Mouse (Mus musculus) olfactory bulb, adult 2 months (tissue): Measurements from ENCODE around the gene Lrrc29. TPM values are rescaled to one million over a fixed set of nuclear protein-coding genes. Genes with fewer than 3 reads are reported as not detected.

Source experiments
- H3K27ac ChIP-seq: fragments of 200-500 bp; 2 replicates; pipeline ENCODE4 v1.5.1; 2012; ENCODE audit warnings: low read depth, low read length; ENCODE audit not compliant: insufficient read depth
- H3K4me1 ChIP-seq: fragments of 200-500 bp; 2 replicates; pipeline ENCODE4 v1.6.1; 2012; ENCODE audit warnings: low read length; ENCODE audit not compliant: control insufficient read depth, insufficient read depth
- H3K4me3 ChIP-seq: fragments of 200-500 bp; 2 replicates; pipeline ENCODE4 v1.5.1; 2012; ENCODE audit warnings: mild to moderate bottlenecking, low read depth, low read length, moderate library complexity; ENCODE audit not compliant: insufficient read depth
- CTCF ChIP-seq: fragments of 200-500 bp; IDR thresholded peaks from 2 replicates; pipeline ENCODE4 v1.5.1; 2012; ENCODE audit warnings: low read depth, mild to moderate bottlenecking, low read length, moderate library complexity; ENCODE audit not compliant: insufficient read depth
- POLR2A ChIP-seq: fragments of 200-500 bp; IDR thresholded peaks from 2 replicates; pipeline ENCODE4 v1.6.1; 2012; ENCODE audit warnings: mild to moderate bottlenecking, low read depth, low read length, moderate library complexity; ENCODE audit not compliant: insufficient read depth
- WGBS: fragments of 180-500 bp; shearing (Covaris S2); methylation state at CpG from one replicate; pipeline ENCODE4 v1.1.7; 2018; 5-methylcytosine and 5-hydroxymethylcytosine counted together
- polyA plus RNA-seq: library from polyadenylated mRNA; stranded (reverse); fragments of >200 nt; gene quantifications from 2 replicates; pipeline ENCODE4 v1.2.4, GENCODE M21; 2012; ENCODE audit warnings: low replicate concordance; ENCODE audit not compliant: missing spikeins, insufficient read depth, insufficient read length

Gene Lrrc29
- polyA plus RNA-seq, 1 experiment = not detected

DNA sequence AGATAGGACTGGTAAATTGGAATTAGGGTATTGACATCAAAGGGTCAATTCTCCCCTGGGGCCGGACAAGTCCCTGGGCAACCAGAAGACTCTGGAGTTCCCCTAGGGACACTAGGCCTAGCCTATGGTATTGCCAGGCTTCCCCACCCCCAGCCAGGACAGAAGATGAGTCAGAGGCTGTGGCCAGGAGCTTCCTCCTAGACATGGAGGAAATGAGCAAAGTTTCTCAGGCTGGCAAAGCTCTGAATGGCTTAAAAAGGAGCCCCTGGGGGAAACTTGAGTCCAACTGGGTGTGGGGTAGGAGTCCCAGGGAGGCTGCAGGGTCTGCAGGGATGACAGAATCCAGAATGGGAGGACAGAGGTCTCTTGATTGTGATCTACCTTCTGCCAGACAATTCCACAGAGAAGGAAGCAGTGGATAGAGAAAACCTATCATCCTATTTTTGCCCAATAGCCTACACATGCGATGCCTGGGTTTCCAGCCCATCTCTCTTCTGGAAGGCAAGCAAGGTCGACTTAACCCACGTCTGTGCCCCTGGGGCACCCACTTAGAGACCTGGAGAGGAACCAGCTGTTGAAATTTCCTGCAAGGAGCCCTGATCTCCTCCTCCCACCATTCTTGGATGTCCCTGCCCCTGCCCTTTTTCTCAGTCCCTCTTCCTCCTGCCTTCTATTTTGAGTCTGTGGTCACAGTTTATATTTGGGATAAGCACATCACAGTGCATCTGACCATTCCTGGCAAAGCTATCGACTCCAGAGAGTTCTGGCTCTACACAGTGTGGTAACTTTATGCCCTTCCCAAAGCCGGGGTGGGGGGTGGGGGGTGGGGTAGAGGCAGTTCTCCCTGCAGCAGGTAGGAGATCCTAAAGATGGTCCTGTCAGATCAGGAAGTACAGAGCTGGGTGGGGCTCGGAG lies 19.2 kb upstream of the Lrrc29 start:
- peaks cover 32% of the 10 kb centered on the region for H3K4me1 ChIP-seq
- H3K27ac ChIP-seq = no peak overlapping the region
- H3K4me3 ChIP-seq = no peak overlapping the region
- WGBS = 69% methylated on average over 7 of the region's 7 CpGs
- TF ChIP-seq CTCF (no peak), POLR2A (no peak)

DNA sequence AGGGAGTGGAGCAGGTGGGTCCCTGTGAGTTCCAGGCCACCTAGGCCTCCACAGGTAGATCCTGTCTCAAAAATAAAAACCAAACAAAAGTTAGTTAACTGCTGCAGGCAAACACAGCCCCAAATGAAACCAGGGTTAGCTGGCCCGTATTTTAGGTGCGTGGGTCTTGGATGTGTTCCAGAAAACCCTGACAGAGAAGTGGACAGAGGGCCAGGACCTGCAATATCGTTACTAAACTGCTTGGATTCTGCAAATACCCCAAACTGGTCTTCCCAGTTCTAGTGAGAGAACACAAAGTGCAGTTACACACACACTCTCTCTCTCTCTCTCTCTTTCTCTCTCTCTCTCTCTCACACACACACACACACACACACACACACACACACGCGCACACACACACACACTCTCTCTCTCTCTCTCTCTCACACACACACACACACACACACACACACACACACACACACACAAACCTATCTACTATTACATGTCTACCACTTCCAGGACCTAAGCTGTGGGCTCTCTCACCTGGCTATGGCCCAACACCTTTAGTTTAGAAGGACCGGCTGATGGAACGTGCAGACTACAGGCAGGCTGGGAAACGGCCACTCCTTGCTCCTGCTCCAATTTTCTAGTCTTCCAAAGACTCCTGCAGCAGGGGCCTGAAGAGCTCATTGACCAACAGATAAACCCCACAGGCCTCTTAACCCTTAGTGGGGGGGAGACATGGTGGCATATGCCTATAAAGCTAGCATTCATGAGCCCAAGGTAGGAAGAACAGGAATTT lies 17.9 kb upstream of the Lrrc29 start:
- WGBS = 58% methylated on average over 8 of the region's 8 CpGs
- no peak for TF ChIP-seq CTCF
- no peak for TF ChIP-seq POLR2A
- Histone ChIP-seq H3K4me1 (peaks cover 25% of the 10 kb centered on the region), H3K27ac (no peak overlapping the region), H3K4me3 (no peak overlapping the region)

DNA sequence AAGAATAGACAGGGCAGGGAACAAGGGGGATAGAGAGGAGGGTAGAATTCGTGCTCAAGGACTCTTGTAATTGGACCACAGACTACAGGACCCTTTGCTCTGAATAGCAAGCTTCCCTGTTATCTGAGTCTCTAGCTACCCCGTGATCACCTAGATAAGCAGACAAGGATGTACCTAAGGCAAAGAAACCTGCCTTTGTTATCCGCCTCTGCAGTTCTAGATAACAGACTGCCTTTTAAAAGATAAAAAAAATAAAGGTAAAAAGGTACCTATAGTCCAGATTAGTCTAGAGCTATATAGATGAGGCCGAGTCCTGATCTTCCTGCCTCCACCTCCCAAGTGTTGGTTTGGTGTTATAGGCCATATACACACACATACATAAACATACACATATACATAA lies 16.7 kb upstream of the Lrrc29 start:
- Histone ChIP-seq H3K27ac (no peak overlapping the region), H3K4me1 (peaks cover 20% of the 10 kb centered on the region), H3K4me3 (no peak overlapping the region)
- WGBS = 86% methylated on average over 4 of the region's 4 CpGs
- TF ChIP-seq CTCF (no peak), POLR2A (no peak)

DNA sequence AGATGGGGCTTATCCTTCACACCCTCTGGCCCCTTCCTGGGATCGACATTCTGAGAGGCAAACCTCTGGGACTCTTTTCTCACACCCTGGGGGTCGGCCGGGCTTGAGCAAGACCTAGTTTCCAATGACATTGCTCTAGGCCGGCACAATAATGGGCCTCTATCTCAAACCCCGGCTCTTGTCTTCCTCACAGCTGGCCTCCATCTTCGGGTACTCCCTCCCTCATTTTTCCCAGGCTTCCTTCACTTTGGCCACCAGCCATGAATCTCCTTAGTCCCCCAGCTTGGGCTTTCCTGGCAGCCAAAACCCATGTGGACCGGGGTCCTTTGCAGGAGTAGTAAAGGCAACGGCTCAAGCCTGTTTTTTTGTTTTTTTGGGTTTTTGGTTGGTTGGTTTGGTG lies 15.3 kb upstream of the Lrrc29 start:
- no peak overlapping the region for H3K4me3 ChIP-seq
- 35% methylated on average over 8 of the region's 8 CpGs for WGBS
- H3K27ac ChIP-seq = no peak overlapping the region
- TF ChIP-seq POLR2A (no peak), CTCF (no peak)
- peaks cover 7% of the 10 kb centered on the region for H3K4me1 ChIP-seq

DNA sequence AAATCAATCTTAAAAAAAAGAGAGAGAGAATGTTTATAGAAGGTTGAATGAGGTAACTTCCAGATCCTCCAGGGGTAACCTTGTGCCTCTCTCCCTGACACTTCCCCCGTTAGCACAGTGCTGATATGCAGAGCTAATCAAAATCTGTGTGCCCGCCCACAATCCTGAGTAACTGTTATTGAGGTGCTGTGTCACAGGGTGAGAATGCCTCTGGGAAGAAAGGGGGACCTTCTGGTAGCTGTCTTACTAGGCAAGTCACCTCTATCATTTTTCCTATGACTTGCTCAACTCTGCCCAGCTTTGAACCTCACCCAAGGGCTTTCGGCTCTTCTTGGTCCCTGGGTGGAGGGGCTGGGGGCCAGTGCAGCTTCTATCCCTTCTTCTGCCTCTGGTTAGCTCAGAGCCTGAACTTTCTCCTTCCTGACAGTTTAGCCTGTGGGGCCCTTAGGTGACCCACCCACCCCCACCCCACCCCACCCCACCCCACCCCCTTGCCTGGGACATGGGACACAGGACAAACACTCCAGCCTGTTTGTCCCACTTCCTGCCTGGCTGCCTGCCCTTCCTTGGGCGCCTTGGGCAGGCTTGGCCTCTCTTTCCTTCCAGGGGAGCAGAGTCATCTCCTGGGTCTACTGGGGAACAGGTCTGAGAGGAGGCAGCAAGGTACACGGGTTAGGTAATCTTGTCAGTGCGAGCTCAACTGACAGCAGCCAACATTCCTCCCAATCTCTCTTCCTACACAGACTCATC lies 14.0 kb upstream of the Lrrc29 start:
- Histone ChIP-seq H3K27ac (no peak overlapping the region), H3K4me3 (no peak overlapping the region), H3K4me1 (peaks cover 2% of the 10 kb centered on the region; the same call in 1 of the 2 replicates)
- 81% methylated on average over 6 of the region's 6 CpGs for WGBS
- TF ChIP-seq POLR2A = no peak
- TF ChIP-seq CTCF = no peak

DNA sequence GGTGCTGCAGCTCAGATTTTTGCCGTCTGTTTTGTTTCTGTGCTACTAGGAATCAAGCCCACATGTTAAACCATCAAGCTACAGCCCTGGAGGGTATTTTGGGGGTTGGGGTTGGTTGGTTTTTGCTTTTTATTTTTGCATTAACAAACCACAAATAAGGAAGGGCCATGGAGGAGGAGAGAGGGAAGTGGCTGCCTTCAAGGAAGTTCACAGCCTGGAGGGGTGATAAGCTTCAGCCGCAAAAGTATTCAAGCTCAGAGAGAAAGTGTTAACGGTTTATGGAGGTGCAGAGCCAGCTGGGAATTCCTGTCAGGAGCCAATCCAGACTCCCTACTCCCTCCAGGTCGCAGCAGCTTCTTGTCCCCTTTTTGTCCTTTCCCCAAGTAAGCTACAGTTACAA lies 12.9 kb upstream of the Lrrc29 start:
- no peak overlapping the region for H3K4me3 ChIP-seq
- no peak overlapping the region for H3K27ac ChIP-seq
- no peaks in the 10 kb centered on the region for H3K4me1 ChIP-seq
- 75% methylated on average over 4 of the region's 4 CpGs for WGBS
- no peak for TF ChIP-seq CTCF
- TF ChIP-seq POLR2A = no peak

DNA sequence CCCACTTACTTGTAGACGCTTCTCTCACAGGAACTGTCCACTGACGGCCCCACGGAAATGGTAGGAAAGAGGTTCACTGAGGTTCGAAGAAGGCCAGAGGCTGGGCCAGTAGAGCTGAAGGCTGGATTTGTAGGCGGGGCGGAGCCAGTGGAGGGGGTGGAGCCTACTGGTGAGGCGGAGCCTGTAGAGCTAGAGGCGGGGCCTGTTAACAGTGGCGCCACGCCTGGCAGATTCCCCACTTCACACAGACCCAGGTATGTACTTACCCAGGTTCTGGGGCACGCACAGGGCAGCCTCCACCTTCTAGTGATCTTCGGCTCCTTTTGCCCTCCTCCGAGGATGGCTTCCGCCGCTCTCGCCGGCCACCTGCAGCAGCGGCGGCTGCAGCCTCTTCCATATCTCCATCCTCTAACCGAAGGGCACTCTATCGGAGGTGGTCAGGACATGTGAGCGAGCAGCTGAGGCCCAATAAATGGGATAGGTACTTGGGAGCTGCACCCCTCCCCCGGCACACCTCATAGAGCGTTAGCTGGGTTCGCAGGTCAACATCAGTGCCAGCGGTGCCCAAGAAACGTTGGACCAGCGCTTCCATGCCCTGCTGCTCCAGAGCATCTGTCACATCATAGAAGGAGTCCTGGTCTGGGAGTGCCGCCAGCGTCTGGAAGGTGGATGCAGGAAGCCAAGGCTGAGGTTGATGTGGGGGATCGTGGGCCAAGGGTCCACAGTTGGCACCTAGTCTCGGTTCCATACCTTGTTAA lies 10.5 kb upstream of the Lrrc29 start:
- no peak overlapping the region for H3K4me3 ChIP-seq

DNA sequence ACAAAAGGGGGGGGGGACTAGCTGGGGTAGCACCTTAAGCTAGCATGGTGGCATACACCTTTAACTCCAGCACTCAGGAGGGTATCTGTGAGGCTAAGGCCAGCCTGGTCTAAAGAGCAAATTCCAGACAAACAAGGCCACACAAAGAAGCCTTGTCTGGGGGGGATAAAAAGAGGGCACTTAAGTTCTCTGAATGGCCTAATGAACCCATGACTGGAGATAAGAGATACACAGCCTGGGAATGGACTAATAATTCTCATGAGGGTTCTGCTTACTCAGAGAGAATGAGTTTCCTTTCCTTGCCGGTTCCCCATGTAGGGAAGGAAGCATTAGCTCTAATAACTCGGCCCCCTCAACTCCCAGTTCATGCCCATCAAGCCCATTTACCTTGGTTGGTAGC lies 6.4 kb upstream of the Lrrc29 start:
- H3K4me3 ChIP-seq = no peak overlapping the region
- TF ChIP-seq CTCF (no peak), POLR2A (no peak)
- H3K27ac ChIP-seq = no peak overlapping the region
- 63% methylated on average over 2 of the region's 2 CpGs for WGBS
- H3K4me1 ChIP-seq = peaks cover under 1% of the 10 kb centered on the region; the same call in 1 of the 2 replicates

More for the DNA sequence above, 10.5 kb upstream of the Lrrc29 start:
- H3K4me1 ChIP-seq = no peaks in the 10 kb centered on the region
- 58% methylated on average over 32 of the region's 32 CpGs for WGBS
- H3K27ac ChIP-seq = no peak overlapping the region
- no peak for TF ChIP-seq POLR2A
